Mouse (Mus musculus) lung, adult 2 months (tissue): ENCODE results near the gene Eme2. TPM values are rescaled to one million over a fixed set of nuclear protein-coding genes. Genes with fewer than 3 reads are reported as not detected.

Experiments used
- DNase-seq: peaks from one replicate; pipeline ENCODE4 v3.0.0; 2022
- H3K4me1 ChIP-seq: fragments of 200-500 bp; 2 replicates; pipeline ENCODE4 v1.6.1; 2011; ENCODE audit warnings: low read length; ENCODE audit not compliant: control insufficient read depth, insufficient read depth
- H3K4me3 ChIP-seq: fragments of 200-500 bp; replicated peaks from 2 replicates; pipeline ENCODE3; 2011; ENCODE audit warnings: low read depth, mild to moderate bottlenecking, control low read depth, low read length; ENCODE audit errors: extremely low read depth
- CTCF ChIP-seq: fragments of 200-500 bp; IDR thresholded peaks from 2 replicates; pipeline ENCODE4 v1.5.1; 2011; ENCODE audit warnings: mild to moderate bottlenecking, low read length, control low read depth; ENCODE audit not compliant: insufficient read depth
- POLR2A ChIP-seq: fragments of 200-500 bp; IDR thresholded peaks from 2 replicates; pipeline ENCODE4 v1.6.1; 2011; ENCODE audit warnings: low read depth, mild to moderate bottlenecking, control low read depth, low read length, borderline replicate concordance; ENCODE audit errors: extremely low read depth
- WGBS: fragments of 180-500 bp; shearing (Covaris S2); methylation state at CpG from one replicate; pipeline ENCODE4 v1.1.7; 2018; 5-methylcytosine and 5-hydroxymethylcytosine counted together
- polyA plus RNA-seq: library from polyadenylated mRNA; depleted of rRNA; stranded (reverse); fragments of >200 nt; gene quantifications from 2 replicates; pipeline ENCODE4 v1.2.3, GENCODE M21; 2012

Eme2 gene
- polyA plus RNA-seq, 1 experiment = 48.0 TPM

DNA sequence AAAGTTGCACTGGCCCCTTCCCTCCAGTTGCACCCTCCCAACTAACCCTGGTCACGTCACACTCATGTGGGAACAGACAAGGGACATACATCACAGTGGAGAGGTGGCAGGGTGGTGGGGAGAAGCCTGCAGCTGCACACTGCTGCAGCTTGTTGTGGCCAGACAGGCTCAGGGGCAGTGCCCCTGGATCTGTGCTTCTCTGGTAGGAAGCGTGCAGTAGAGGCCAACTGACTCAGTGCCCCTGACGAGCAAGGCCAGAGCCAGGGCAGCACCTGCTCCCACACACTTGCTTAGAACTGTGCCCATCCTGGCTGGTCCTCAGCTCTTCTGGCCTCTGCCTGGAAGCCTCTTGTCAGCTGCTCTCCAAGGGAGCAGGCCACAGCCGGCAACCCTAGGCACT, 2.7 kb upstream of the Eme2 start:
- TF ChIP-seq CTCF (no peak), POLR2A (no peak)
- H3K4me3 ChIP-seq = no peak overlapping the region

DNA sequence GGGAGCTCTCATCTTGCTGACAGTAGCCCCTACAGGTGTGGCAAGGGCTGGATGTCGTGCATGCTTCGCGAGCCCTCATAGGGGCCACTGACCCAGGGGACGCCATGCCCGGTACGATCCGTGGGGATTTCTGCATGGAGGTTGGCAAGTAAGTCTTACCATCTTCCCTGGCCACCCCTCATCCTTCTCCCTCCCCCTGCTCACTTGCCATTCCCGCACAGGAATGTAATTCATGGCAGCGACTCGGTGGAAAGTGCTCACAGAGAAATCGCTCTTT, 2.0 kb upstream of the Eme2 start:
- TF ChIP-seq POLR2A = no peak
- no peak for TF ChIP-seq CTCF
- H3K4me1 ChIP-seq = peaks cover 16% of the 10 kb centered on the region
- peak overlapping the region; percentile 84 for H3K4me3 ChIP-seq
- no peak for DNase-seq
- 33% methylated on average over 11 of the region's 11 CpGs for WGBS

More for the DNA sequence above, 2.7 kb upstream of the Eme2 start:
- WGBS = 85% methylated on average over 4 of the region's 4 CpGs
- peaks cover 16% of the 10 kb centered on the region for H3K4me1 ChIP-seq
- DNase-seq = no peak

DNA sequence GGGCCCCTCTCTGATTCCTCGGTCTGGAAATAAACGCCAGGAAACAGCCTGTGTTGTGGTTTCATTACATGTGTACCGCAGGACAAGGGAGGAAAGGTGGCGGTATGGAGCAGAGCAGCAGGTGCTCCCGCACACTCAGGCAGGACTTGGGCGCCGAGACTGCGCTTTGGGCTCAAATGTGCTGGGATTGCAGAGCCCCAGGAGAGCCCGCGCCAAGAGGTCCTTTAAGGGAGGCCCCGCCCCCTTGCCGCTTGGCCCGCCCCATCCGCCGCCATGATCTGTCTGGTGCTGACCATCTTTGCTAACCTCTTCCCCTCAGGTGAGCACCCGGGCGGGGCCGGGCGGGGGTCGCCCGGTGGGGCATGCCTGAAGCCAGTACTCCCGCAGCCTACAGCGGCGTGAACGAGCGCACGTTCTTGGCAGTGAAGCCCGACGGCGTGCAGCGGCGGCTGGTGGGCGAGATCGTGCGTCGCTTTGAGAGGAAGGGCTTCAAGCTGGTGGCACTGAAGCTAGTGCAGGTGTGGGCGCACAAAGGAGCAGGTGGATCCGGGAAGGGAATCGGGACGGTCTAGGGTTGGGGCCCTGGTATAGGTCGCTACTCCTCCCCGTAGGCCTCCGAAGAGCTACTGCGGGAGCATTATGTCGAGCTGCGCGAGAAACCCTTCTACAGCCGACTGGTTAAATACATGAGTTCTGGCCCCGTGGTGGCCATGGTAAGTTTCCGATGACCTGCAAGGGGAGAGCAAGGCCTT, 1.5 kb upstream of the Eme2 start, which contains the start of gene Nme3:
Gene Nme3, plus strand, starts transcription at position 260 of the 752 bp plus-strand sequence.
- Histone ChIP-seq H3K4me1 (peaks cover 16% of the 10 kb centered on the region), H3K4me3 (peak within 1 kb of the TSS; percentile 91)
- WGBS = 2% methylated on average over 50 of the region's 50 CpGs
- TF ChIP-seq CTCF (no peak), POLR2A (peak; percentile 24; the same call in 1 of the 2 replicates)
- peak; percentile 73 for DNase-seq

DNA sequence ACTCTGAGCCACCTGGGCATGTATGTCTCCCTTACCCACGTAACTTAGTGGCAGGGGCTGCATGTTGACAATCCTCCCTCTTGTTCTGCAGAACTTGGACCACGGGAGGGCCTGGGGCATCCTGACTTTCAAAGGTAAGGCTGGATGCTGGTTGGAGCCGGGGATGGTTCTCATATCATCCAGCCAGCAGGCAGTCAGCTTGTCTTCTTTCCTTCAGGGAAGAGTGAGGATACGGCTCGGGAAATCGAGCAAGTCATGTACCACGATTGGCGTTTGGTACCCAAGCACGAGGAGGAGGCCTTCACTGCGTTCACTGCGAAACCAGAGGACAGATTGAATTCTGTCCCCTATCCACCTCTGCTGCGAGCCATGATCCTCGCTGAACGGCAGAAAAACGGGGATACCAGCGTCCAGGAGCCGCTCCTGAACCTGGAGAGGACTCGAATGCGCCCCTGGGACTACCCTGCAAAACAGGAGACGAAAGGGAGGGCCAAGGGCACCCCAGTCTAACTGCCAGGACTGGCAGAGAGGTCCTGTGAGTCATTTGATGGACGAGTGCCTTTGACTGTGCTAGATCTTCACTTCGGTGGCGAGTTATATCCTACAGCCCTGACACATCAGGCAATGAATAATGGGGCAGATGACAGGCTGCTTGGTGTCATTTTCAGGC, 819 bp upstream of the Eme2 start:
- Histone ChIP-seq H3K4me1 (peaks cover 16% of the 10 kb centered on the region), H3K4me3 (peak overlapping the region; percentile 91)
- TF ChIP-seq POLR2A (no peak), CTCF (no peak)
- 8% methylated on average over 23 of the region's 23 CpGs for WGBS
- no peak for DNase-seq

GRCm38 (mm10) chr17:24894061-24894994, 559 bp downstream of the Eme2 start:
- H3K4me3 ChIP-seq = peak overlapping the region; percentile 91
- no peak for DNase-seq
- H3K4me1 ChIP-seq = peaks cover 16% of the 10 kb centered on the region
- 10% methylated on average over 31 of the region's 31 CpGs for WGBS
- TF ChIP-seq CTCF = no peak
- TF ChIP-seq POLR2A = no peak

DNA sequence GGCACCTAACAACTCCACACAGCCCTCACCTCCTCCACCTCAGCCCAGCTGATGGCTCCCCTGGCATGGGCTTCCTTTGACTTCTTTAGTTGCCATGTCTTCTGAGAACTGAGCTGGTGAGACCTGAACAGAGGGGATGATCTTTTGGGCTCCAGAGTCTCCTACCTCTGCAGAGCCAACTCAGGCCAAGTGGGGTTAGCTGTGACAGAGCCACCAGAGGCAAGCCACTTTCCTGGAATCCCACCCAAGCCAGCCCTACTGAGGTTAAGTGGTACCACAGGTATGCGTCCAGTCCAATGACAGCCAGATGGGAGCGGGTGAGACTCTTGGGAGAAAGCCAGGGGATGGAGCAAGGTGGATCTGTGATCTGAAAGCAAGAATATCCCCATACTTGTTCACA, 1.6 kb downstream of the Eme2 start:
- TF ChIP-seq POLR2A (no peak), CTCF (no peak)
- no peak overlapping the region for H3K4me3 ChIP-seq
- H3K4me1 ChIP-seq = peaks cover 16% of the 10 kb centered on the region
- DNase-seq = no peak
- WGBS = 90% methylated on average over 2 of the region's 2 CpGs

- no peak overlapping the region for H3K4me3 ChIP-seq
- WGBS = 87% methylated on average over 12 of the region's 12 CpGs
- DNase-seq = no peak
- TF ChIP-seq CTCF = no peak
- TF ChIP-seq POLR2A = no peak
- H3K4me1 ChIP-seq = peaks cover 16% of the 10 kb centered on the region
Measured at GRCm38 (mm10) chr17:24892785-24893184, 2.1 kb downstream of the Eme2 start.

DNA sequence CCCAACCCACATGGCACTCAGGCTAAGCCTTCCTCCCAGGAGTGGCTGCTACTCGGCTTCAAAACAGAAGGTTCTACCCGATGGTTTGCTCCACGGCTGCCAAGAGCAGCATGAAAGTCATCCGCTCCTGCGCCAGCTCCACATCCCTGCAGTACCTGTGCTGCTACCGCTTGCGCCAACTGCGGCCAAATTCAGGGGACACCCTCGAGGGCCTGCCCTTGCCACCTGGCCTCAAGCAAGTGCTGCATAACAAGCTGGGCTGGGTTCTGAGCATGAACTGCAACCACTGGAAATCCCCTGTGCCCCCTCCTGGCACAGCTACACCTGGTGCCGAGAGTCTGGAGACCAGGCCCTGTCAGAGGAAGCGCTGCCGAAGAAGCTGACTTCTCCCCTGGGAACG, 3.6 kb downstream of the Eme2 start:
- DNase-seq = no peak
- Histone ChIP-seq H3K4me1 (peaks cover 15% of the 10 kb centered on the region), H3K4me3 (no peak overlapping the region)
- TF ChIP-seq POLR2A = no peak
- 79% methylated on average over 13 of the region's 13 CpGs for WGBS

DNA sequence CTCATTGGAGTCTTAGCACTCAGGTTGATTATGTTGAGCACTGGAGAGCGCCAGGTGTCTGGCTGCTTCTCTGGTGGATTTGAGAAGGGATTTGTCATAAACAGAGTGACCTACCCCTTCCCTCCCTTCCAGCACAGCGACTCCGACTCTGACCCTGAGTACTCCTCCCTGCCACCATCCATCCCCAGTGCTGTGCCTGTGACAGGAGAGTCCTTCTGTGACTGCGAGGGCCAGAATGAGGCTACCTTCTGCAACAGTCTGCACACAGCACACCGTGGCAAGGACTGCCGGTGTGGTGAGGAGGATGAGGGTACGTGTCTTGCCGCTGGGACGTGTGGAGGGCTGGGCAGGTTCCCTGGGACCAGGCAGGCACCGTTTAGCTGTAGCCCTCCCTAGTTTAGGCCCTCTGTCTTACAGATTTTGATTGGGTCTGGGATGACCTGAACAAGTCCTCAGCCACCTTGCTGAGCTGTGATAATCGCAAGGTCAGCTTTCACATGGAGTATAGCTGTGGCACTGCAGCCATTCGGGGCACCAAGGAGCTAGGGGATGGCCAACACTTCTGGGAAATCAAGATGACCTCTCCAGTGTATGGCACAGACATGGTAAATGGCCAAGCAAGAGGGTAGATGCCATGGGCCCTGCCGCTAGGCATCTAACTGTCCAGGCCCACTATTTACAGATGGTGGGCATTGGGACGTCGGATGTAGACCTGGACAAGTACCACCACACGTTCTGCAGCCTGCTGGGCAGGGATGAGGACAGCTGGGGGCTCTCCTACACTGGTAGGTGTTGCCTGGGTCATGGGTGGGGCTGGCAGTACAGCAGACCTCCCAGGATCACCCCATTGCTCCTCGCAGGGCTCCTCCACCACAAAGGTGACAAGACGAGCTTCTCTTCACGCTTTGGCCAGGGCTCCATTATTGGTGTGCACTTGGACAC, 4.5 kb downstream of the Eme2 start:
- H3K4me1 ChIP-seq = peaks cover 14% of the 10 kb centered on the region
- H3K4me3 ChIP-seq = no peak overlapping the region
- 83% methylated on average over 19 of the region's 19 CpGs for WGBS
- TF ChIP-seq POLR2A (peak; percentile 40; the same call in 1 of the 2 replicates), CTCF (no peak)
- DNase-seq = no peak
